Mouse (Mus musculus) cerebellum, adult 8-10 months (tissue): ENCODE measurements around the gene Ptpn14.

Experiments used
- DNase-seq: peaks from one replicate; pipeline ENCODE4 v3.0.0; 2022

The Ptpn14 gene

DNA sequence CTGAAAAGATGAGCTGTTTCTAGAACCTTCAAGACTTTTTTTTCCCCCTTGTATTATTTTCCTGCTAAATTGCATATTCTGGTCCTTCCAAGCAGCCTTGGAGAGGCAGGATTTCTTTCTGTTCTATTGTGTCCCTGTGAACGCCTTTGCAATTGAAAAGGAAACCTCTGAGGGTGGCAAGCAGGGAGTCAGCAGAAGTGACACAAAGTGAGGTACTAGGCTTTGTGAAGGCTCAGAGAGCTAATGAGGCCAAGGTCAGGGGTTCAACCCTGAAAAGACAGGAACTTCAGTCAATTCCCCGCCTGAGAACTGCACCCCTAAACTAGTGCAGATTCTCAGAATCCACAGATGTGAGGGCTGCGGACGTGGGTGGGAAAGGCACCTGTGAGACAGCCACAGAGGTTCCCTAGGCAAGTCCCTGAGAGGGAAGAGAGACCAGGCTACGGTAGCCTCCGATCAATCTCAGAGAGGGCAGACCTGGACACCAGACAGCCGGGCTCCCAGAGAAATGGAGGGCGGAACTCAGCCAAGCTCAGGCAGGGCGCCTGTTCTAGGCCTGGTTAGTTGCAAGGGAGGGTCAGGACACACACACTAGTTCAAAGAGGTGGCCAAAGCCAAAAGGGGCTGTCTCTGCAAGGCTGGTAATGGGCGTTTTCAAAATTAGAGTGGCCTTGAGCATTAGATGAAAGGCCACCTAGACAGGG is 188.5 kb downstream of the Ptpn14 start:
- no peak for DNase-seq

GRCm38 (mm10) chr1:189917126-189917500 is 189.0 kb downstream of the Ptpn14 start:
- no peak for DNase-seq

DNA sequence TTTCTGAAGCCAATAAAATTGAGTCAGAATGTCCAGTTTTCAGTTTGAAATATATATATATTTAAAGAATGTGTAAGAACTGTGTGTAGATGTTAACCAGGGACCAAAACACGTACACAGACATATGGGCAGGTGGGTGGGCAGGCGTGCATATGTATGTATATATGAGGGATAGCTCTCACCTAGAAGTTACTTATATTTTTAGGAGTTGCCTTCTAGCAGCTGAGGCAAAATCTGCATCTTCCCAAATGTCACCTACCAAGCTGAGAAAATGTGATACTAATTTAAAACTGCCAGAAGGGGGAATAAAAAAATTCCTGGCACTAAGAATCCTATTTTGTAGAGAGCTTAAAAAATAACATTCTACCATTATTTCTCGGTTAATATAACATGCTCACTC is 191.7 kb downstream of the Ptpn14 start:
- no peak for DNase-seq

DNA sequence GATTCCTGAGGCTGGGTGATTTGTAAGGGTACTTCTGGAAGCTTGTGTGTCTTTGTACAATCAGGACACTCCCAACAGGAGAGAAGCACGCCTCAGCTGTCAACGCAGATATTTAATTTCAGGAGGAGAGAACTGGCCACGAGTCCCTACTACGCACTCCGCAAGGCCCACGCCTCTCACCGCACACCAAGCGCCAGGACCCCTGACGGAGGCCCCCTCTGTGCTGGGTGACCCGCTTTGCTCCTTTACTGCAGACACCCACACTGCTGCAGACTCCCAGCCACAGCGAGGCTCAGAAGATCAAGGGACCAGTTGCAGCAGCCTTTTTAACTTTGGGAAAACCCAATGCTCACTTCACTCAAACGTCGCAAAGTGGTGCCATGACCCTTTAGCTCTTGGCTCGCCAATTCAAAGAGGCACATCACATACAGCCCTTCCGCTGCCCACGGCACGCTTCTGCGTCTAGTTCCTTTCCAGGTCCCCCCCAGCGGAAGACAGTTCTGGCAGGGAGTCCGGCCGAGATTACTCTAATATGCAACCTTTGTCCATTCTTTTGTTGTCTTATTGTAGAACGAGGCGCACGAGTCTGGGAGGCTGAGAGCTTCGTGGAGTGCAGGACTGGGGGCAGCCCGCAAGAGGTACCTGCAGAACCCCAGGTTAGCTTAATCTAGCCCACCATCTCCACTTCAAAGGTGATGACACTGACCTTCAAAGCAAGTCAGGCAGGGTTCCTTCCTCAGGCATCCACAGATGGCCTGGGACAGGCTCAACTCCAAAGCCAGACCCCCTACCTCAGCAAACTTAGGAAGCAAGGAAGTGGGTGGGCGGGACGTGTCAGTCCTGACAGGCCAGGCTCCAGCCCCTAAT is 192.9 kb downstream of the Ptpn14 start:
- DNase-seq = peak; percentile 25

- DNase-seq = no peak
Measured at GRCm38 (mm10) chr1:189921568-189921817, 193.4 kb downstream of the Ptpn14 start.

DNA sequence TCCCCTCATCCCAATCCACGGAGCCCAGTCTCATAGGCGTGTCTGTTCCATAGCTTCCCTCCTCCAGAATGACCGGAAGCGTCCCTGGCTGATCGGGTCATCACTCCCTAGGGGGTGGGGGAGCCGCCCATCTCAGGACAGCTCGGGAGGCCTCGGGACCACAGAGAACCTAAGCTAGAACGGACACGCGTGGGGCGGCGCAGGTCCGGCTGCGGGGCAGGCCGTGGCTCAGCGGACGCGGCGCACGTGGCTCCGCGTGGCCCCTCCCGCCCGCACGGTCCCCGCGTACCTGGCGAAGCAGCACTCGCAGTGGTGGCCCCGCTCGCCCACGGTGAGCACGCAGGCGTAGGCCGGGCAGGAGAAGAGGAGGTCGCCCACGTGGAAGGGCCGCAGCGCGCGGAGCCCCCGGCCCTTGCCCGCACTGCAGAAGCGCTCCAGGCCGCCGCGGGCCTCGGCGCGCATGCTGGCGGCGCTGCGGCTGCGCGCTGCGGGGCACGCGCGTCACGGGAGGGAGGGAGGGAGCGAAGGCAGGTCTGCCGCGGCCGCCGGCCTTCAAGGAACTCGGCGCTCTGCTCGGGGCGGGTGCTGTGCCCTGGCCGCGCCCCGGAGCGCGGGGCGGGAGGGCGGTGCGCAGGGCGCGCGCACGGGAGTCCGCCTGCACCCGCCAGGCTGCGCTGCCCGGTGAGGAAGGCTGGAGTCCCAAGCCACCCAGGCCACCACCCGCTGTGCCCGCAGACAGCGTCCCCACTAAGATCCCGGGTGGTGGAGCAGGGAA is 193.9 kb downstream of the Ptpn14 start, which contains the start of gene Smyd2:
TSS of gene Smyd2 (minus strand) at position 546 of the 775 bp plus-strand sequence.
- DNase-seq = peak; percentile 69

DNA sequence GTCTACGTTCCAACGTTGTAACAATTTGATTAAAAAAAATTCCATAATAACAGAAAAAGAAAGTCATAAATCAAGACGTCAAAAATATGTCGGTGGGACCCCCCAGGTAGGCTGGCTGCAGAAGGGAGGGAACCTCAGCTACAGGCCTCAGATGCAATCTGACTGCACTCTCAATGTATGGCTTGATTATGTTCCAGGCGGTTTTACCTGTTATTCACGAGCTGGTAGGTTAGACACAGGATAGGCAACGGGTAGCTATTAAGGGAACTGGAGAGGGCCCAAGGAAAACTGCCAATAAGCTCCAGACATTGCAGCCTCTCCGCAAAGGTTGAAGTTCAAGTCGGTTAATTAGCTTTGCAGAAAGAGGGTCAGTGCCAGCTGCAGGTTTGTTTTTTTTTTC is 194.7 kb downstream of the Ptpn14 start:
- no peak for DNase-seq

- no peak for DNase-seq
Measured at GRCm38 (mm10) chr1:189923157-189923556, 195.1 kb downstream of the Ptpn14 start.

GRCm38 (mm10) chr1:189923871-189924568 is 196.0 kb downstream of the Ptpn14 start:
- no peak for DNase-seq

DNA sequence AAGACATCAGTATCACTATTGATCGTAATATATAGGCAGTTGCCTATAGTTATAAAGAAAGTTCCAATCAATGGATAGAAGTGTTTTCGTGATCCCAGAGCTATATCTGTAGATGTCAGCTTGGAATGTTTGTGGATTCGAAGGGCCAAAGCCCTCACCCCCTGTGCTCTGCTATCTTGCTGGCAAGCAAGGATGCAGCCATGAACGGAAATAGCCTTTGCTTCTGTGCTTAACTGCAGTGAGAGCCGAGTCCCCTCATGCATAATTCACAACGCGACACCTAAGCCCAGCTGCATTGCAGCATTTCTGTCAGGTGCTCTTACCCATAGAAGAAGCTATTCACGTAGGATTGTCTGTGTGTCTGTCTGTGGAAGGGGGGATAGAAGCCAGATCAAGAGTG is 198.2 kb downstream of the Ptpn14 start:
- DNase-seq = no peak
